Mouse (Mus musculus): ENCODE data around the gene Srp68.
"Not testable (repeated sequence)": the region's sequence is repeated elsewhere in the genome, so short reads cannot be mapped to it uniquely, and the experiment has no call there.

Gene Srp68

DNA sequence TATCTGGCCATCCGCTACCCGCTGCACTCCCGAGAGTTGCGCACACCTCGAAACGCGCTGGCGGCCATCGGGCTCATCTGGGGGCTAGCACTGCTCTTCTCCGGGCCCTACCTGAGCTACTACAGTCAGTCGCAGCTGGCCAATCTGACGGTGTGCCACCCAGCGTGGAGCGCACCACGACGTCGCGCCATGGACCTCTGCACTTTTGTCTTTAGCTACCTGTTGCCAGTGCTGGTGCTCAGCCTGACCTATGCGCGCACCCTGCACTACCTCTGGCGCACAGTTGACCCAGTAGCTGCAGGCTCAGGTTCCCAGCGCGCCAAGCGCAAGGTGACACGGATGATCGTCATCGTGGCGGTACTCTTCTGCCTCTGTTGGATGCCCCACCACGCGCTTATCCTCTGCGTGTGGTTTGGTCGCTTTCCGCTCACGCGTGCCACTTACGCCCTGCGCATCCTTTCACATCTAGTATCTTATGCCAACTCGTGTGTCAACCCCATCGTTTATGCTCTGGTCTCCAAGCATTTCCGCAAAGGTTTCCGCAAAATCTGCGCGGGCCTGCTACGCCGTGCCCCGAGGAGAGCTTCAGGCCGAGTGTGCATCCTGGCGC lies 9.0 kb upstream of the Srp68 start:
- no peak for DNase-seq (ENCODE audit: low spot score)

GRCm38 (mm10) chr11:116282089-116282488 lies 8.1 kb upstream of the Srp68 start:
- DNase-seq (ENCODE audit: low spot score) = no peak

DNA sequence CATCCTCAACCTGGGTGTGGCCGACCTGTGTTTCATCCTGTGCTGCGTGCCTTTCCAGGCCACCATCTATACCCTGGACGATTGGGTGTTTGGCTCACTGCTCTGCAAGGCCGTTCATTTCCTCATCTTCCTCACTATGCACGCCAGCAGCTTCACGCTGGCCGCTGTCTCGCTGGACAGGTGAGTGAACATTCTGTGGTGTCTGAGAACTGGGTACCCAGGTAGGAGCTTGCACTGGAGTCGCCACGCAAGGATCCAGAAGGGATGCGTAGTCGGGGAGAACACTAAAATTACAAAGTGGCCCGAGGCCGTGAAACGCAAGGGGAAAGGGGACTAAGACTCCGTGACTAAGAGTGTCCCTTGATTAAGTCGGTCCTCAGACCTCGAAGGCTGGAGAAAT lies 7.7 kb upstream of the Srp68 start:
- DNase-seq (ENCODE audit: low spot score) = no peak

- no peak for DNase-seq (ENCODE audit: low spot score)
Observed at GRCm38 (mm10) chr11:116280751-116281663, 7.0 kb upstream of the Srp68 start, which contains the start of gene Galr2. Gene Galr2, plus strand, starts transcription at chr11:116280939.

DNA sequence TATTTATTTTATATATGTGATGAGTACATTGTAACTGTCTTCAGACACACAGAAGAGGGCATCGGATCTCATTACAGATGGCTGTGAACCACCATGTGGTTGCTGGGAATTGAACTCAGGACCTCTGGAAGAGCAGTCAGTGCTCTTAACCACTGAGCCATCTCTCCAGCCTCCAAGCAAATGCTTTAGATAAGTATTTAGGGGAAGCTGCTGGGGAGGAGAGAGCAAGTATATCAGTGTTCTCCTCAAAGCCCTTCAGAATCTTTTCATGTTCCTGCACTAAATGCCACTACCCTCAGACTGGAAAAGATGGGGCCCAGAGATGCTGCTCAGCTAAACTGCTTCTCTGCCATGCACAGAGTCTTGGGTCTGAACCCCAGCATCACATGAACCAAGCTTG lies 3.2 kb upstream of the Srp68 start:
- DNase-seq (ENCODE audit: low spot score) = not testable (repeated sequence)

GRCm38 (mm10) chr11:116273469-116274044 lies 460 bp downstream of the Srp68 start:
- DNase-seq (ENCODE audit: low spot score) = no peak

DNA sequence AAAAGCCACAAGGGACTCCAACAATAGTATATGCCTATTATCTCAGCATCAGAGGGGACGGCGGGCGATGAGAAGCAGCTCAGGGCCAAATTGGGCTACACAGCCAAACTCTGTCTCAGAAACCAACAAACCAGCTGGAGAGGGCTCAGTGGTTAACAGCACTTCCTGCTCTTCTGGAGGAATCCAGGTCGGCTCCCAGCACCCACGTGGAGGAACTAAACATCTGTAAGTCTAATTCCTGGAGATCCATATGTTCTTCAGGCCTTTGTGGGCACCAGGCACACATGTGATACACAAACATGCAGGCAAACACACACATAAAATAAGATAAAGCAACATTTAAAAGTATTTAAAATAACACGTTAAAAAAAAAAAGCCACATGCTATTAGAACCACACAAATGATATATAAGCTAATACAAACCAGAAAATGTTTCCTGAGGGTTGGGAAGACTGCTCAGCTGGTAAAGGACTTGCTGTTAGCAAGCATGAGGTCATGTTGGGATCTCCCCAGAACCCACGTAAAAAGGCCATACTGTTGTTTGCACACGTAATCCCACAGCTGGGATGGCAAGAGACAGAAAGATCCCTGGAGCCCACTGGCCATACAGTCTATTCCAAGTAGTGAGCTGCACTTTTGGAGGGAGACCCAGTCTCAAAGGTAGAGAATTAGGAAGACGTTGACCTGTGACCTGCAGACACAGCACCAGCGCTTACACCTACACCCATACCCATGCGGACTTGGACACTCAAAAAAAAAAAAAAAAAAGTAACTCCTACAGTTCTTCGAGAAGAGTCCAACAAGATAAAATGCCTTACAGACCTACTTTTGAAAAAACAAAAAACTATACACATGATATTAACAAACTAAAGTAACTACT lies 1.2 kb downstream of the Srp68 start:
- no peak for DNase-seq (ENCODE audit: low spot score)

DNA sequence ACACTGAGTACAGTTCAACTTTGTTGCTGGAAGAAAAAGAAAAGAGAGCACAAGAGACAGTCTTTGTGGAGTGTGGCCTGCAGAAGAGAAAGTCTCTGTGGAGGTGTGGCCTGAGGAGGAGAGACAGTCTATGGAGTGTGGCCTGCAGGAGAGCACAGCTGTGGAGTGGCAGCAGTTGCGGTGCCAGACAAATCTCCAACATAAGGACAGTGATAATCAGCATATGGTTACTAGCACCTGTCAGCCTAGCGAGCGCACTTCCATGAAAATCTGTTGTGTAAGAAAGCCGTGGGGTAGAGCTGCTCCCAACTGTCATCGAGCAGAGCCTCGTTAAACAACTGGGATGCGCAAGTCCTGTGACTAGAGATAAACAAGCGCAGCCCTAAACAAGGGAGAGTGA lies 4.5 kb downstream of the Srp68 start:
- no peak for DNase-seq (ENCODE audit: low spot score)

DNA sequence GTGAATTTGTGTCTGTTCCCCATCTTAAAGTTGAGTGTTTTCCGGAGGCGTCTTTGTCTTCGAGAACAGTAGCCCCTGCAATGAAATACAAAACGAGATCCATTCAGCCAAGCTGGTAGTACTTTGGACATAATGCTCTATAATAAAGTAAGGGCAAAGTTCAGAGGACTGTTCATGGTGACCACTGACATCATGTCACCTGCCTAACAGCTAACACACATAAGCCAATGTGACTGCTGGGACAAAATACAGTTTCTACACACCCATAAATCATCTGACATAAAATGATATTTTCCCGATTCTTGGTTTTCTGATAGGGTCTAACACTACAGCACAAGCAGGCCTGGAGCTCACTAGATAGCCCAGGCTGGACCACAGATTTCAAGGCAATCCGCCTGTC lies 5.7 kb downstream of the Srp68 start:
- no peak for DNase-seq (ENCODE audit: low spot score)

- no peak for DNase-seq (ENCODE audit: low spot score)
Observed at GRCm38 (mm10) chr11:116267637-116268036, 6.4 kb downstream of the Srp68 start.

GRCm38 (mm10) chr11:116265850-116266249 lies 8.2 kb downstream of the Srp68 start:
- no peak for DNase-seq (ENCODE audit: low spot score)

GRCm38 (mm10) chr11:116265352-116265751 lies 8.7 kb downstream of the Srp68 start:
- no peak for DNase-seq (ENCODE audit: low spot score)

- no peak for DNase-seq (ENCODE audit: low spot score)
Observed at GRCm38 (mm10) chr11:116260259-116260658, 13.8 kb downstream of the Srp68 start.

DNA sequence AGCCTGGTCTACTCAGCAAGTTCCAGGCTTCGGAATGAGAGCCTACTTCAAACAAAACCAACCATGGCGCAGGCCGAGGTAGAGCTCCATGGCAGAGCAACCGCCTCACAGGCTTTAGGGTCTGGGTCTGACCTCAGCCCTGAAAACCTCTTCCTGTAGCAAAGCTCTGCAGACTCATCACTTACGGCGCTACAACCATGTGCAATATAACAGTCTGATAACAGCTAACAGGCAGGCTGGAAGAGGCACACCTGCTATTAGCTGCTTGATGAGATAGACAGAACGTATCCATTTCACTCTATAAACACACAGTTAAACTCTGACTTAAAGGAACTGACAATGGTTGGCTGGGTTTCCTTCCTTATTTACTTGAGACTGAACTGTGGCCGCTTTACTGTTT lies 14.6 kb downstream of the Srp68 start:
- DNase-seq (ENCODE audit: low spot score) = no peak

- no peak for DNase-seq (ENCODE audit: low spot score)
Observed at GRCm38 (mm10) chr11:116255982-116256675, 17.9 kb downstream of the Srp68 start.

GRCm38 (mm10) chr11:116255090-116255981 lies 18.7 kb downstream of the Srp68 start:
- DNase-seq (ENCODE audit: low spot score) = no peak

DNA sequence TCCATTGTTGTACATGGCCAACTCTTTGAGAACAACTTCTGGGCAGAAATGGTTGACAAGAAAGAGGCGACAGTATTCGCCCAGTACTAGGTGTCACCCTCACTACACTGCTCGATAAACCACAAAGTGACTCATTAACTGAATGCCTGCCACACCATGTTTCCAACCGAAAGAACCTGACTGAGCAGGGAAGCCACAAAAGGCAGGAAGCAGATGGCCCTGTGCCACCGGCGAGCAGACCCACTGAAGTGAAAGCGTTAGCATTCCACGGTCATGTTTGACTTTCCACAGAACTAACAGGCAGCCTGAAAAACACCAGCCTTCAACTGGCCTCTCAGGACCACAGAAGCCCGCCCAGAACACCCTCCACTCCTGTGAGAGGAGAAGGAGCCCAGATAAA lies 19.4 kb downstream of the Srp68 start:
- no peak for DNase-seq (ENCODE audit: low spot score)

DNA sequence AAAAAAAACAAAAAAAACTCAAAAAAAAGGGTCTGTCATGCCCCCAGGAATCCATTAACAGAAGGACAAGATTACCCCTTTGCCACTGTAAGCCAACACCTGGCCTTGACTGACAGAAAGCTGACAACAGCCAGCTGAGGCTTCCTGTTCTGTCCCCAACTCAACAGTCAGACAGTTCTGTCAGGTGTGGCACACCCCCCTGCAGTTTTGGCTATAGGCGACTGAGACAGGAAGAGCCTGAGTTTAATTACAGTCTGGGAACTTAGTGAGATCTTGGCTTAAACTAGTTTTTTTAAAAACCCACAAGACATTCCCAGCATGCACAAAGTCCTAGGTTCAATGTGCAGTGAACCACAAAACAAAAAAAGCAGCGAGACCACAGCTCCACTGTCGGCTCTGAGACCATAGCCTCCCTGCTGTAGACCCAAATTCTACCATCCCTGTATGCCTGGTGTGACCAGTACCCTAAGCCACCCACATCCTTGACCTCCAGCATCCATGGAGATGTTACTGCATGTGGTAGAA lies 20.9 kb downstream of the Srp68 start:
- no peak for DNase-seq (ENCODE audit: low spot score)

DNA sequence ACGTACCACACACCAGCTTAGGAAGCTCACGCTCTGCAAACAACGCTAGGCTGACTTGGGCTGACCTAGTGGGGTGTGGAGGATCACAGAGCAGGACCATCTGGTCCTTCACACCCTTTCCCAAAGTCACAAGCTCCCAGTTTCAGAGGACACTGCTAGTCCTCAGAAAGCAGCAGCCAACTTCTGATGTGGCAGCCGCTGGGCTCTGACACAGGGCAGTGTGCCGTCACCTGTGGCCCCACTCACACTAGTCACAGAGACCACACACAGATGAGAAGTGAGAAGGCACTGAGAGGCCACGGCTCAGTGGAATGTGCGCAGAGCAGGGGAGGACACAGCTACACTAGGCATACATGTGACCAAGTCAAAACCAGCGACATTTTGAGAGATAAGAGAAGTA lies 23.1 kb downstream of the Srp68 start:
- DNase-seq (ENCODE audit: low spot score) = no peak

All from spleen, adult 12 weeks (tissue).